Mouse (Mus musculus): ENCODE measurements around the gene Fam172a.

DNA sequence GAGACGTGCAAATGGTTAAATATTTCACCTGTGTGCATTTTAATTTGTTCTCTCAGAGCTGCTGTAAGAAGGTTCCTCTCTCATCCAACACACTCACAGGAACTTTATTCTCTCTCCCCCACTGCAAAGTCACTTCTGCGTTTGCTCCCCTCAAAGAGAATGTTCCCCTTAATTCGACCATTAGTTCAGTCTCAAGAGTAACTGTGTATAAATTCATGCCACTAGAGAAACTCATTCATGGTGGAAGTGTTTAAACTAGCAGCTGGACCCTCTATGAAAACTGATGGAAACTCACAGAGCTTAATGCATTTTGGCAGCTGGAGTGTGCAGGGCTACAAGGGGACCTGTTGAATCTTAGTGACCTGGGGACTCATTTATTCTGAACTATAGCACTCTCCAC lies 471.0 kb downstream of the Fam172a start:
- TF ChIP-seq CTCF (IDR thresholded peaks at IDR 0.05; ENCODE audit: low read depth, low read length) (no peak), POLR2A (IDR thresholded peaks at IDR 0.05; ENCODE audit: extremely low read depth, insufficient read depth, low read length) (no peak)

Measured in liver, adult 2 months (tissue).